Mouse (Mus musculus): ENCODE data around the gene Ddr1.

The Ddr1 gene

GRCm38 (mm10) chr17:35721676-35722075, 17.3 kb upstream of the Ddr1 start:
- no peak for DNase-seq (ENCODE audit: low spot score in 2 of 2)

GRCm38 (mm10) chr17:35720340-35720727, 15.9 kb upstream of the Ddr1 start:
- peak in 1 of 2 experiments; percentile 47 for DNase-seq (ENCODE audit: low spot score in 2 of 2)

GRCm38 (mm10) chr17:35719616-35720339, 15.4 kb upstream of the Ddr1 start:
- DNase-seq (ENCODE audit: low spot score in 2 of 2) = no peak

GRCm38 (mm10) chr17:35717080-35717479, 12.7 kb upstream of the Ddr1 start:
- DNase-seq (ENCODE audit: low spot score in 2 of 2) = no peak

GRCm38 (mm10) chr17:35716114-35716513, 11.7 kb upstream of the Ddr1 start:
- DNase-seq (ENCODE audit: low spot score in 2 of 2) = no peak

- no peak for DNase-seq (ENCODE audit: low spot score in 2 of 2)
Measured at GRCm38 (mm10) chr17:35710705-35711347, 6.4 kb upstream of the Ddr1 start.

GRCm38 (mm10) chr17:35708611-35709010, 4.2 kb upstream of the Ddr1 start:
- DNase-seq (ENCODE audit: low spot score in 2 of 2) = no peak

- DNase-seq (ENCODE audit: low spot score in 2 of 2) = no peak
Measured at GRCm38 (mm10) chr17:35707929-35708328, 3.5 kb upstream of the Ddr1 start.

- no peak for DNase-seq (ENCODE audit: low spot score in 2 of 2)
Measured at GRCm38 (mm10) chr17:35705836-35706235, 1.4 kb upstream of the Ddr1 start.

GRCm38 (mm10) chr17:35703751-35704271, 610 bp downstream of the Ddr1 start:
- DNase-seq (ENCODE audit: low spot score in 2 of 2) = no peak

GRCm38 (mm10) chr17:35703065-35703464, 1.4 kb downstream of the Ddr1 start:
- DNase-seq (ENCODE audit: low spot score in 2 of 2) = no peak

- no peak for DNase-seq (ENCODE audit: low spot score in 2 of 2)
Measured at GRCm38 (mm10) chr17:35702605-35703004, 1.8 kb downstream of the Ddr1 start.

GRCm38 (mm10) chr17:35701978-35702461, 2.4 kb downstream of the Ddr1 start:
- no peak for DNase-seq (ENCODE audit: low spot score in 2 of 2)

- DNase-seq (ENCODE audit: low spot score in 2 of 2) = no peak
Measured at GRCm38 (mm10) chr17:35701203-35701977, 3.0 kb downstream of the Ddr1 start.

GRCm38 (mm10) chr17:35700371-35700961, 4.0 kb downstream of the Ddr1 start:
- DNase-seq (ENCODE audit: low spot score in 2 of 2) = peak; percentile 61 to 77

- DNase-seq (ENCODE audit: low spot score in 2 of 2) = peak; percentile 61 to 76
Measured at GRCm38 (mm10) chr17:35699919-35700318, 4.5 kb downstream of the Ddr1 start.

GRCm38 (mm10) chr17:35698501-35698883, 5.9 kb downstream of the Ddr1 start:
- no peak for DNase-seq (ENCODE audit: low spot score in 2 of 2)

- DNase-seq (ENCODE audit: low spot score in 2 of 2) = peak in 1 of 2 experiments; percentile 73
Measured at GRCm38 (mm10) chr17:35697759-35698500, 6.5 kb downstream of the Ddr1 start.

GRCm38 (mm10) chr17:35697429-35697758, 7.0 kb downstream of the Ddr1 start:
- DNase-seq (ENCODE audit: low spot score in 2 of 2) = no peak

GRCm38 (mm10) chr17:35696691-35697090, 7.7 kb downstream of the Ddr1 start:
- no peak for DNase-seq (ENCODE audit: low spot score in 2 of 2)

GRCm38 (mm10) chr17:35695289-35695688, 9.1 kb downstream of the Ddr1 start:
- DNase-seq (ENCODE audit: low spot score in 2 of 2) = no peak
